Mouse (Mus musculus) leukemia stem cell, adult 10-12 weeks (primary cell): ENCODE results near the gene Ang6. TPM values are rescaled to one million over a fixed set of nuclear protein-coding genes. Genes with fewer than 3 reads are reported as not detected.

Source experiments
- polyA plus RNA-seq: library from polyadenylated mRNA; stranded (reverse); fragments of >175 nt; gene quantifications from 2 replicates; pipeline ENCODE4 v1.2.3, GENCODE M21; 2012; ENCODE audit warnings: low replicate concordance

Gene Ang6
- not detected in 2 replicates for polyA plus RNA-seq

DNA sequence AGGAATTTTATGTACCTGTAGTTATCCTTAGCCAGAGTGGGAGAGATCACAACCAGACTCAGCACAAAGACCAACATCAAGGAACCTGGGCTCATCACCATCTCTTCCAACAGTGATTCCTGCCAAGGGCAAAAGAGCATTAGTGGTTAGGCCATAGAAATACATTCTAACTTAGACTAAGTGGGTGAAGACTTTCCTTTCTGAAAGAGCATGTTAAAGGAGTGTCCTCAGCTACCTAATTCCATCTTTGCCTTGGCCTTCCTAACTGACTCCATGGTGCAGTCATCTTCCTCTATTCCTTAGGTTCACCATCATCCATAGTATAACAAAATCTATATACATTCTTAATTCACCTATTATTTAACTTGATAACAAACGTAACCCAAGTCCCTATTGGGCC, at the start of gene Ang6:
TSS of gene Ang6 (minus strand) at position 101 of the 400 bp plus-strand sequence.

GRCm38 (mm10) chr14:43956769-43957168, 45.3 kb downstream of the Ang6 start, which contains the start of gene Ang5:
Gene Ang5, plus strand, starts transcription at chr14:43957069.

Other genes with a start within 250 kb of the Ang6 start
- gene Gm8180, start 217.5 kb downstream of the Ang6 start, polyA plus RNA-seq: not detected in 2 replicates
- not detected in 2 replicates for gene Ear1, start 126.8 kb downstream of the Ang6 start, polyA plus RNA-seq
- gene Ear10, start 78.7 kb downstream of the Ang6 start, polyA plus RNA-seq: not detected in 2 replicates
- 0.24 TPM in 1 of 2 replicates, not detected in the other for gene Gm8113, start 76.9 kb downstream of the Ang6 start, polyA plus RNA-seq
- gene Ang5, start 45.2 kb downstream of the Ang6 start, polyA plus RNA-seq: not detected in 2 replicates
- 0.90 TPM in 1 of 2 replicates, not detected in the other for gene Ear2, start 100.4 kb upstream of the Ang6 start, polyA plus RNA-seq
- not detected in 2 replicates for gene Gm3327, start 121.6 kb upstream of the Ang6 start, polyA plus RNA-seq
- not detected in 2 replicates for gene Gm8212, start 195.4 kb upstream of the Ang6 start, polyA plus RNA-seq
- not detected in 2 replicates for gene 4930503E14Rik, start 211.0 kb upstream of the Ang6 start, polyA plus RNA-seq